ENCODE assay signal across 21 mouse cellular contexts in the genomic region with DNA sequence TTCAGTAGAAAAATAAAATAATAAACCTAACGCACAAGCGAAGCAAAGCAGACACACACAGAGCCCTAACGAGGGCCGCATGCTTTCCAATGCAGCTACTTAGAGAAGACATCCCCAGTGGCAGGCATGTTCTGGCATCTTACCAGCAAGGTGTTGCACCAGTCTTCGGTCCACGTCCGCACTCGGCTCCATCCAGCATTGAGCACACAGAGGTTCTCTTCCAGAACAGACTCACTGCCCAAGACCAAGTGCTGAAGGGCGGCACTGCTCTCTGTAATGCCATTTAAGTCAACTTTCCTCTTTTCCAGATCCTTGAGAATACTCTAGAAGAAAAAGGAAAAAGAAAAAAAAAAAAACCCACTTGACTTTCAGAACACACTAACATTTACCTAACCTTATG.
A peak's percentile ranks its signal among the peaks of the same experiment; 100 is the strongest.
DNase-seq lines count a peak whose midpoint lies in the region; ATAC-seq and TF ChIP-seq lines count a peak whose summit lies in the region.
"Had no signal": no experiment of that assay in that cellular context is flagged by ENCODE, and none has a peak within 500 bp of the region (broad histone marks: within the 10 kb centered on the region; RNA-seq: fewer than 3 reads in every experiment).

No protein-coding gene starts in this region.

- H3K9me3 ChIP-seq in lung, postnatal 0 days (ENCODE audit: low read length), result no peaks in the 10 kb centered on the region
- H3K9me3 ChIP-seq: G1E had no signal

- WGBS in lung, postnatal 0 days, result 72% methylated on average over 9 of the region's 9 CpGs
- WGBS in lung, adult 2 months, result 79% methylated on average over 9 of the region's 9 CpGs

- H3K27me3 ChIP-seq in lung, postnatal 0 days (replicated peaks; ENCODE audit: insufficient read depth, low read length), result no peaks in the 10 kb centered on the region
- H3K27me3 ChIP-seq: CH12.LX, Patski had no signal

- no peak for TF ChIP-seq POLR2A in lung, adult 2 months (IDR thresholded peaks at IDR 0.05; ENCODE audit: borderline replicate concordance, extremely low read depth, low read depth, low read length)

- no peak overlapping the region for H3K9ac ChIP-seq in lung, postnatal 0 days (replicated peaks; ENCODE audit: low read depth)

- DNase-seq in heart, adult 11 months, result peak; percentile 57
- no peak for DNase-seq in heart, postnatal 36 days
- peak; percentile 60 for DNase-seq in lung, postnatal 0 days (ENCODE audit: low spot score)
- DNase-seq in lung, postnatal 10 days, result no peak
- DNase-seq in lung, postnatal 36 days, result peak; percentile 29
- no peak for DNase-seq in lung, adult 2 months
- DNase-seq: adrenal gland, adult 2 months; adrenal gland, adult 8-10 months; adrenal gland, postnatal 10 days; adrenal gland, postnatal 14 days; adrenal gland, postnatal 25 days; adrenal gland, postnatal 36 days; B cell, adult 2 months; cerebellum, adult 11 months; cerebellum, adult 11-12 months; cerebellum, adult 18-20 months had no signal

- no peak overlapping the region for H3K27ac ChIP-seq in lung, postnatal 0 days (ENCODE audit: low read length)

- intact Hi-C loops in heart, postnatal 36 days (cut with DNase I), result no loop called here

- H3K4me1 ChIP-seq in lung, postnatal 0 days (ENCODE audit: insufficient read depth, low read depth, low read length), result no peaks in the 10 kb centered on the region
- no peaks in the 10 kb centered on the region for H3K4me1 ChIP-seq in lung, adult 2 months (ENCODE audit: control insufficient read depth, insufficient read depth, low read length)

- H3K36me3 ChIP-seq in lung, postnatal 0 days (ENCODE audit: insufficient read depth, low read length), result peaks cover 22% of the 10 kb centered on the region; the same call in 1 of the 2 replicates

- no peak overlapping the region for H3K4me2 ChIP-seq in lung, postnatal 0 days (replicated peaks; ENCODE audit: low read depth, low read length)

- no peak overlapping the region for H3K4me3 ChIP-seq in lung, postnatal 0 days (ENCODE audit: low read depth, low read length)
- no peak overlapping the region for H3K4me3 ChIP-seq in lung, adult 2 months (replicated peaks; ENCODE audit: extremely low read depth, low read depth, low read length)

- ATAC-seq in lung, postnatal 0 days, result peak; percentile 57; the same call in 1 of the 2 replicates
- ATAC-seq: activated CD4-positive, CD25-positive, alpha-beta regulatory T cell, adult 4 months; CD4-positive, CD25-positive, alpha-beta regulatory T cell, adult 4 months; Patski had no signal

- no peak for TF ChIP-seq CTCF in lung, postnatal 0 days (IDR thresholded peaks at IDR 0.05)
- TF ChIP-seq CTCF in lung, adult 2 months (IDR thresholded peaks at IDR 0.05; ENCODE audit: insufficient read depth, low read length), result no peak

- TF ChIP-seq EP300 in lung, postnatal 0 days (IDR thresholded peaks at IDR 0.05), result no peak

Comparison
In these comparisons a context has a peak if more than half of its experiments do, and no peak if none do; other contexts are left out.
1. DNase-seq: peak in heart, adult 11 months (single experiment), lung, postnatal 0 days (single experiment) and lung, postnatal 36 days (single experiment); none in heart, postnatal 36 days (0 of 2), lung, postnatal 10 days (single experiment) and lung, adult 2 months (single experiment).